Comparison of ENCODE assay signal across 18 mouse cellular contexts in genomic region chrX:49096249-49096648, GRCm38 (mm10).
DNase-seq lines count a peak whose midpoint lies in the region; ATAC-seq and TF ChIP-seq lines count a peak whose summit lies in the region.
"Had no signal": no experiment of that assay in that cellular context is flagged by ENCODE, and none has a peak within 500 bp of the region (broad histone marks: within the 10 kb centered on the region; RNA-seq: fewer than 3 reads in every experiment).

No protein-coding gene starts in this region.

- H3K9ac ChIP-seq in midbrain, embryonic 15.5 days = no peak overlapping the region
- H3K9ac ChIP-seq in forebrain, embryonic 16.5 days (replicated peaks; ENCODE audit: low read depth, low read length) = no peak overlapping the region
- H3K9ac ChIP-seq in neural tube, embryonic 12.5 days = no peak overlapping the region
- H3K9ac ChIP-seq in intestine, postnatal 0 days (ENCODE audit: low read depth, low read length) = no peak overlapping the region
- H3K9ac ChIP-seq in kidney, embryonic 15.5 days = no peak overlapping the region
- H3K9ac ChIP-seq: limb, embryonic 12.5 days; liver, embryonic 13.5 days; lung, embryonic 15.5 days had no signal

- H3K9me3 ChIP-seq in midbrain, embryonic 10.5 days (replicated peaks) = no peaks in the 10 kb centered on the region
- no peaks in the 10 kb centered on the region for H3K9me3 ChIP-seq in midbrain, embryonic 15.5 days
- H3K9me3 ChIP-seq in forebrain, embryonic 16.5 days (ENCODE audit: control insufficient read depth, low read length) = no peaks in the 10 kb centered on the region
- no peaks in the 10 kb centered on the region for H3K9me3 ChIP-seq in neural tube, embryonic 12.5 days
- H3K9me3 ChIP-seq in intestine, postnatal 0 days (ENCODE audit: control insufficient read depth) = no peaks in the 10 kb centered on the region
- no peaks in the 10 kb centered on the region for H3K9me3 ChIP-seq in kidney, embryonic 15.5 days (replicated peaks)
- H3K9me3 ChIP-seq: heart, embryonic 10.5 days; limb, embryonic 12.5 days; liver, embryonic 13.5 days; lung, embryonic 15.5 days had no signal

- 76% methylated on average over 2 of the region's 2 CpGs for WGBS in midbrain, embryonic 10.5 days
- WGBS in midbrain, embryonic 15.5 days = 41% methylated on average over 2 of the region's 2 CpGs
- 41% methylated on average over 2 of the region's 2 CpGs for WGBS in forebrain, embryonic 16.5 days
- WGBS in neural tube, embryonic 12.5 days = 42% methylated on average over 2 of the region's 2 CpGs
- 83% methylated on average over 2 of the region's 2 CpGs for WGBS in intestine, postnatal 0 days
- 69% methylated on average over 2 of the region's 2 CpGs for WGBS in kidney, embryonic 15.5 days

- H3K4me2 ChIP-seq in midbrain, embryonic 15.5 days = no peak overlapping the region
- H3K4me2 ChIP-seq in forebrain, embryonic 16.5 days (ENCODE audit: low read length) = no peak overlapping the region
- no peak overlapping the region for H3K4me2 ChIP-seq in neural tube, embryonic 12.5 days (replicated peaks)
- no peak overlapping the region for H3K4me2 ChIP-seq in intestine, postnatal 0 days (replicated peaks; ENCODE audit: low read depth)
- H3K4me2 ChIP-seq in kidney, embryonic 15.5 days = no peak overlapping the region
- H3K4me2 ChIP-seq: limb, embryonic 12.5 days; liver, embryonic 13.5 days; lung, embryonic 15.5 days had no signal

- ATAC-seq in midbrain, embryonic 15.5 days (replicated peaks) = no peak
- 0 out of 2 replicates have a peak, but pooled peaks have one; percentile 57 for ATAC-seq in forebrain, embryonic 16.5 days
- ATAC-seq in neural tube, embryonic 12.5 days (ENCODE audit: low FRiP score, low read depth) = peak; percentile 50; the same call in 1 of the 2 replicates
- ATAC-seq in intestine, postnatal 0 days = no peak
- no peak for ATAC-seq in kidney, embryonic 15.5 days (replicated peaks; ENCODE audit: low FRiP score)

- H3K36me3 ChIP-seq in midbrain, embryonic 10.5 days = no peaks in the 10 kb centered on the region
- no peaks in the 10 kb centered on the region for H3K36me3 ChIP-seq in midbrain, embryonic 15.5 days (replicated peaks)
- H3K36me3 ChIP-seq in forebrain, embryonic 16.5 days (ENCODE audit: control insufficient read depth, insufficient read depth) = no peaks in the 10 kb centered on the region
- H3K36me3 ChIP-seq in neural tube, embryonic 12.5 days = no peaks in the 10 kb centered on the region
- no peaks in the 10 kb centered on the region for H3K36me3 ChIP-seq in intestine, postnatal 0 days (ENCODE audit: control insufficient read depth, insufficient read depth)
- no peaks in the 10 kb centered on the region for H3K36me3 ChIP-seq in kidney, embryonic 15.5 days
- H3K36me3 ChIP-seq: heart, embryonic 10.5 days; limb, embryonic 12.5 days; liver, embryonic 13.5 days; lung, embryonic 15.5 days had no signal

- peaks cover 6% of the 10 kb centered on the region; the same call in 1 of the 2 replicates for H3K4me1 ChIP-seq in midbrain, embryonic 10.5 days
- H3K4me1 ChIP-seq in midbrain, embryonic 15.5 days = no peaks in the 10 kb centered on the region
- H3K4me1 ChIP-seq in forebrain, embryonic 16.5 days (replicated peaks; ENCODE audit: control insufficient read depth, insufficient read depth, low read length) = no peaks in the 10 kb centered on the region; the same call in 1 of the 2 replicates
- no peaks in the 10 kb centered on the region for H3K4me1 ChIP-seq in neural tube, embryonic 12.5 days
- no peaks in the 10 kb centered on the region for H3K4me1 ChIP-seq in intestine, postnatal 0 days (replicated peaks; ENCODE audit: control insufficient read depth, insufficient read depth, low read length)
- no peaks in the 10 kb centered on the region for H3K4me1 ChIP-seq in kidney, embryonic 15.5 days
- H3K4me1 ChIP-seq: heart, embryonic 10.5 days; limb, embryonic 12.5 days; liver, embryonic 13.5 days; lung, embryonic 15.5 days had no signal

- no peak for TF ChIP-seq CTCF in intestine, postnatal 0 days (IDR thresholded peaks at IDR 0.05; ENCODE audit: low read depth)

- DNase-seq in midbrain, embryonic 10.5 days (ENCODE audit: low spot score) = peak; percentile 12
- peak; percentile 8 for DNase-seq in embryo, embryonic 11.5 days (ENCODE audit: low read depth, low spot score)
- no peak for DNase-seq in kidney, adult 9 months
- DNase-seq: adrenal gland, postnatal 14 days; cerebellum, adult 8-10 months; gastrocnemius, postnatal 36 days; heart, postnatal 10 days; liver, embryonic 13.5 days had no signal

- no peaks in the 10 kb centered on the region for H3K27me3 ChIP-seq in midbrain, embryonic 10.5 days (ENCODE audit: low read depth, poor library complexity, severe bottlenecking)
- H3K27me3 ChIP-seq in midbrain, embryonic 15.5 days (replicated peaks) = no peaks in the 10 kb centered on the region
- H3K27me3 ChIP-seq in forebrain, embryonic 16.5 days (replicated peaks; ENCODE audit: control insufficient read depth, insufficient read depth, low read length) = no peaks in the 10 kb centered on the region
- no peaks in the 10 kb centered on the region for H3K27me3 ChIP-seq in neural tube, embryonic 12.5 days (replicated peaks)
- H3K27me3 ChIP-seq in intestine, postnatal 0 days (replicated peaks; ENCODE audit: control insufficient read depth, insufficient read depth, low read length) = no peaks in the 10 kb centered on the region
- H3K27me3 ChIP-seq in kidney, embryonic 15.5 days = no peaks in the 10 kb centered on the region
- H3K27me3 ChIP-seq: limb, embryonic 12.5 days; liver, embryonic 13.5 days; lung, embryonic 15.5 days had no signal

- no peak overlapping the region for H3K27ac ChIP-seq in midbrain, embryonic 10.5 days (replicated peaks)
- no peak overlapping the region for H3K27ac ChIP-seq in midbrain, embryonic 15.5 days
- H3K27ac ChIP-seq in forebrain, embryonic 16.5 days (ENCODE audit: low read length) = no peak overlapping the region
- no peak overlapping the region for H3K27ac ChIP-seq in neural tube, embryonic 12.5 days
- H3K27ac ChIP-seq in intestine, postnatal 0 days (ENCODE audit: low read depth, low read length) = no peak overlapping the region
- H3K27ac ChIP-seq in kidney, embryonic 15.5 days = no peak overlapping the region
- H3K27ac ChIP-seq: heart, embryonic 10.5 days; limb, embryonic 12.5 days; liver, embryonic 13.5 days; lung, embryonic 15.5 days; macrophage had no signal

- no peak overlapping the region for H3K4me3 ChIP-seq in midbrain, embryonic 10.5 days
- H3K4me3 ChIP-seq in midbrain, embryonic 15.5 days = no peak overlapping the region
- no peak overlapping the region for H3K4me3 ChIP-seq in forebrain, embryonic 16.5 days (replicated peaks; ENCODE audit: low read length)
- no peak overlapping the region for H3K4me3 ChIP-seq in neural tube, embryonic 12.5 days
- H3K4me3 ChIP-seq in intestine, postnatal 0 days (ENCODE audit: low read depth, low read length) = no peak overlapping the region
- no peak overlapping the region for H3K4me3 ChIP-seq in kidney, embryonic 15.5 days (replicated peaks)
- H3K4me3 ChIP-seq: heart, embryonic 10.5 days; limb, embryonic 12.5 days; liver, embryonic 13.5 days; lung, embryonic 15.5 days; myocyte had no signal

Comparison
In these comparisons a context has a peak if more than half of its experiments do, and no peak if none do; other contexts are left out.
1. ATAC-seq: peak in forebrain, embryonic 16.5 days (single experiment) and neural tube, embryonic 12.5 days (single experiment); none in midbrain, embryonic 15.5 days (single experiment), intestine, postnatal 0 days (single experiment) and kidney, embryonic 15.5 days (single experiment).